Mouse (Mus musculus) CD4-positive, CD25-positive, alpha-beta regulatory T cell, adult 4 months (primary cell): ENCODE data around the gene Zdhhc19. TPM values are rescaled to one million over a fixed set of nuclear protein-coding genes. Genes with fewer than 3 reads are reported as not detected.

Source experiments
- ATAC-seq: one replicate; pipeline ENCODE4 v1.8.0; 2017
- polyA plus RNA-seq, 2 experiments: library from polyadenylated mRNA; unstranded; fragments of 100-300 nt; shearing (Covaris generic); gene quantifications; one replicate each; pipeline ENCODE4 v1.2.1; 2017

Zdhhc19 gene
- polyA plus RNA-seq, 2 experiments from 2014 or later, result not detected

DNA sequence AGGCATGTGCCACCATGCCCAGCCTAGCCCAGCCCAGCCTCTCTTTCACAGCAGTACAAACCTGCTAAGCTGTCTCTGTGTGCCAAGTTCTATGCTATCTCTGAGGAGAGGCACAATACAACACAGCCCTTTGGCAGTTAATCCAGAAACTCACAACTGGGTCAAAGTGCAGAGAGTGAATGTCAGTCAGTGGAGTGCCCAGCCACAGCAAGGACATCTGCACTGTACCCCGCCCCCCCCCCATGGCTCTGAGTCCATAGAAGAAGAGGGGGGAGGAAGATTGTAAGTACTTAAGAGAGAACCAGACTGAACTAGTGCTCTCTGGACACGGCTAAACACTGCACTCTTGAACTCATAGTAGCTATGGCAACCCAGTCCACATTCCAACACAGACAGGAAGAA, 55.3 kb downstream of the Zdhhc19 start:
- ATAC-seq, result no peak

DNA sequence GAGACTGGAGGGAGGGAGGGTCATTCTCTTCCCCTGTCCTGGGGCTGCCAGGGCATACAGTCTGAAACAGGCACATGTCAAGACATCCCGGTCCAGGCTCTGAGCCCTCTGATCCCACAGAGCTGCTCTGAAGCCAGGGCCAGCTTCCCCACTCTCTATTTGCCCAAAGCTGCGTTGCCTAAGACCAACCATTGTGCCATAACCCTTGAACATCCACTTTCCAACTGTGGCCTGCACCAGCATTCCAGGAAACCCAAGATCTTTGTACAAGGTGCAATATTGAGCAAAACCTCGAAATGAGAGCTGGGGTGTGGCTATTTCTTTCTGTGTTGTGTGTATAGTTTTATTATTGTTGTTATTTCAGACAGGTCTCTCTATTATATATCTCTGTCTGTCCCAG, 59.5 kb downstream of the Zdhhc19 start:
- no peak for ATAC-seq

DNA sequence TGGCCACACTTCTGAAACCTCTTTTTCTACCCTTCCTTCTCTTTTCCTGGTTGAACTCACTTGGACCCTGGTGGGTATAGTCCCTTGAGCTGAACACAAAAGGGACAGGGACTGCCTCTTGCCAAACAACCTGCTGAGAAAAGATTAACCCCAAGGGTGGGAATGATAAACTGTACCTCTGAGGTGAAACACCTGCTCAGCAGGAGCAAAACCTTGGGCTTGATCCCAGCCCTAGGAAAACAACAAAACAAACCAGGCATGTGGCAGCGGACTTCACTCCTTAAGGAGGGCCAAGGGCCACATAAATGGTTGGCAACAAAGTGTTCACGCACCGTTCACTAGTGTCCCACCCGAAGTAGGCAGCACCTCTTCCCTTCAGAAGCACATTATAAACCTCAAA, 63.4 kb downstream of the Zdhhc19 start:
- no peak for ATAC-seq

DNA sequence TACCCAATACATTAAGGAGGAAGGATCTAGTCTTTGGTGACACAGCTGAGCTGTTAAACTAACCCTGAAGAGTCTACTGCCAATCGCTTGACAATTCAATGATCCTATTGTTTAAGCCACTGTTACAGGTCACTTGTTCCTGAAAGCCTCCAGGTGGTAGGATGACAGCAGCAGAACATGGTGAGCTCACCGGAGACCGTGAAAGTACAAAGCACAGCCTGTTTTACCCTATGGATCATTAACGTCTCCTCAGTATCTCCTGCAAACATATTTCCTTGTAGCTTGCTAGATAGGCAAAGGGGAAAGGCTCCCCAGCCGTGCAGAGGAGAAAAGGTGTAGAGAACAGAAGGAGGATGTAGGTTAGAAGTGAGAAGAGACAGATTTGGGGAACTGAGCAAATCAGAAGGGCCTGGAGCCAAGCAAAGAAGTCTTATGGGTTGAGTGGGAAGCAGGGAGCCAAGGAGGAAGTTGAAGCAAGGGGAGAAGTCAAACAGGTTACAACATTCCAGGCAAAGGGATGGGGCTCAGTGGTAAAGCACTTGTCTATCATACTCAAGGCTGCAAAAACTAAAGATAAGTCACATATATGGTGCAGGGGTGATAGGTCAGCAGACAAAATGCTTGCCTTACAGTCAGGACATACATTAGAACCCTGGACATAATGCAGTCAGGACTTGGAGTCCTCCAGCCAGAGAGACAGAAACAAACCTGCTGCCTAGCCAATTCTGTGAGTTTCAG, 67.2 kb downstream of the Zdhhc19 start:
- ATAC-seq, result no peak

DNA sequence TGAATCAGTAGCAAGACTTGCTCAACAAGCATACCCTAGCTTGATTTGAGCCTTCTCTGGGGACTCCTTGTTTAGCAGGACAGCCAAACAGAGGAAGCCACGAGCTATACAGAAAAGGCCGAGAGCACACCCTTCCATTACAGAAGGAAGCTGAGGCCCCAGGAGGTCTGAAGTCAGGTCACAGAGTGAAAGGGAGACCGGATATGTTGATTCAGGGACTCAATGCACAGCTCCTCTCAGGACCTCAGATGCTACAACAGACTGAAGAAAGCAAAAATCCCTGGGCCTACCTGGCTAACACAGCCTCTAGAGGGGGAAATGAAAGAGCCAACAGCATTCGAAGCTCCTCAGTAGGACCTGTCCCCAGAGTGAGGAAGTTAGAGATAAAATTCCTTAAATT, 71.2 kb downstream of the Zdhhc19 start:
- no peak for ATAC-seq

DNA sequence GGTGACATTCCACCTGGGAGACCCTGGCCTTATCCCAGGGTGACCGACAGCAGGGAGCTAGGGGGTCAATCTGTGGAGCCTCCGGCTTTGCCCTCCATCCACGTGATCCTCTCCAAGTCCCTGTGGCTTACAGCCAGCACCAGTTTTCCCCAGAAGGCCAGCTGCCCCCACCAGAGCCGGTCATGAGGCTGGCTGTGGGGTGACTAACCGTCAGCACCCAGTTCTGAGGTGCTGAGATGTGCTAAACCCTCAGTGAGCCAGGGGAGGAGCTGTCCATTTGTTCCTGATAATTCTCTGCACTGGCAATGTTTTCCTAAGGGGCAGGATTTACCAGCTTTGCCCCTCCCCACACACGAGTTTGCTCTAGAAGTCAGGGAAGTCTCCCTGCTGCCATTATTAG, 72.3 kb downstream of the Zdhhc19 start:
- ATAC-seq, result no peak

DNA sequence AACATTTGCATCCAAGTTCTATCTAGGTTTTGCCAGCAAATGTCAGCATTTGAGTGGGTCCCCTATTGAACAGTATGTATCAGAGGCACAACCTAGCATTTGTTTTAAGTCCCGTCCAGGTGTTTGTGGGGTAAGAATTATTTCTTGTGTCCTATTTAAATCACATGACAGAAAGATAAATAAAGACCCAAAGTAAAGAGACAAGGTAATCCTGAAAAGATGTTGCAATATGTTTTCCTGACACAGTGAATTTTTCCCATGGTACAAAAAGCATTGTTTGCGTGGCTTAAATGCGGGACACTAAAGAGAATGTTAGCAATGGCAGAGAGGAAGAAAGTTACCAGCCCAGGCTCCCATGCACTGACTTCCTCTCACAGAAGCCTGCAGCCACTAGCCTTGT, 74.0 kb downstream of the Zdhhc19 start:
- no peak for ATAC-seq

DNA sequence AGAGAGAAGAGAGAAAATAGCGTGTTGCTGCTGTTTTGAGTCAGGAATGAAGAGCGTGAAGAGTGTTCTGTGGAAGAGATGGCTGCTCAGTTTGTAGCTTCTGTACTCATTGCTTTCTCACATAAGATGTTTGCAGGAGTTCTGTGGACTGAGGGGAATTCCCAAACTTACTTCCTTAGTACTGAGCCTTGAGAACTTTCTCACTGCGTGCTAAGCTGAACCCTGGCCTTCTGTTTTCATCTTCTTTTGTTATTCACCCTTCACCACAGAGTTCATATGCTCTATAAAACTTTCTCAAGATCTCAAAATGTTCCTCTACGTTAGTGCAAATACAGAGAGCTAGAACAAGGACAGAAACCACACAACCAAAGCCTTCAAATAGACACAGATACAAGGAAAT, 76.5 kb downstream of the Zdhhc19 start:
- peak; percentile 94 for ATAC-seq

DNA sequence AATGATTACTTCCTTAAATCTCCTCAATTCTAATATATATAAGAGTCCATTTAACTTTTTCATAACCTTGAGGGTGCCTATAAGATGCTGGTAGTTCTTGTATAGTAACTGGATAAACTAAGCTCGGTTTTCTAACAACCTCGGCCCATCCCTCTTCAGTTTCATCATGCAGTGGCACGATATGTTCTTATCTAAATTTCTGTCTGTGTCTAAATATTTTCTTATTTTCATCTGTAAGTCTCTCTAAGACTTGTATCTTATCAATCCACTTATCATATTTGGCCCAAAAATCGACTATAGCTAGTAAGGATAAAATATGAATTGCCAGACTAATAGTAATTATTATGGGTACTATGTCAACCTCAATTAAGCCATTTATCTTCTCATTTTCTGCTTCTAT, 90.4 kb downstream of the Zdhhc19 start:
- ATAC-seq, result no peak

DNA sequence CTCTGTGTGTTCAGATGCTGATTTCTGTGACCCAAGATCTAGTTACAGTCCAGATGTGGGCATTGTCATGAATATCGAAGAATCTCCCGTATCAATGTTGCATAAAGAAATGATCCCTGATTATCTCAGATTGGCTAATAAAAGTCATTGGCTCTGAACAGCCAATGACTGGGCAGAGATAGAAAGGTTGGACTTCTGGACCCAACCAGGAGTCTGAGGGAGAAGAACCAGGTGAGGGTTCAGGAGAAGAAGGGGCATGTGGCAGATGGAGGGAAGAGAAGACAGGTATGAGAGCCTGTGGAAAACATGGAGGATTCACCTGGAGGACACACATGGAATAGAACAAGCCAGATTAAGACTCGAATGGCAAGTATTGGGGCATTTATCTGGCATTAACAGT, 92.5 kb downstream of the Zdhhc19 start:
- no peak for ATAC-seq

DNA sequence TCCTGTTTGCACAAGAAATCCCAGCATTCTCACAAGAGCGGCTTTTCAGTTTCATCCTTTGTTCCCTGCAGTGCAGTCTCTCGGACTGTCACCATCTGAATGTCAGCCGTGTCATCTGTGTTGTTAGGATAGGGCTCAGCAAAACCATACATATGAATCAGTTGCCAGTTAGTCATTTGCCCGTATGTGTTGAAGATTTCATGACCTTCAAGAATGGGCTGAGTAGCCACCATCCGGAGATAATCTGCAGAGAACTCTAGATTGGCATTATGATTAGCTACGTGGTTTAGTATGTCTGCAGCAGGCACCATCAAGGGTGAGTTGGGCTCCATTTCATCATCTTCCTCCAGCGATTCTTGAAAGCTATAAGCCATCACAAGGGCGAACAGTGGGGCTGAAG, 95.5 kb downstream of the Zdhhc19 start:
- ATAC-seq, result no peak

DNA sequence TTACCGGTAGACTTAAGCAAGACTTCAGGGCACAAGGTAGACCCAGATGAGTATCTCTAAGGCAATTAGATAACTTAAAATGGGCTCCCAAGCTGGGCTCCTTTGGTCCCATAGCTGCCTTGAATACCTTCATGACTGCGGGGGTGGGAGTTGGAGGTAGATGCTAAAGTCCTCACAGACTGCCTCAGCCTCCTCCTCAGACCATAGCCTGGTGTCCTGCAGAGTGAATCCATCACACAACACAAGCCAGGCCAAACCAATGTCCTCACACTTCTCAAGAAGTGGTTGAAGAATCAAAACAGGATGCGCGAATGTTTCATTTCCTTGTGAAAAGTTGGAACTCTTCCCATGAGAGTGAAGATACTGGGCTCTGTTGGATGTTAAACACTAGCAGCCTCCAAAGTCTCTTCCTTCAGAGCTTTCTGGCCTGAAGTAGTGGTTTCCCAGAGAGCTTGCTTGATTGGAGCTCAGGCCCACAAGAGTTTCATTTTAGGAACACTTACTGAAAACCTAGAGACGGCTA, 97.3 kb downstream of the Zdhhc19 start:
- ATAC-seq, result no peak

DNA sequence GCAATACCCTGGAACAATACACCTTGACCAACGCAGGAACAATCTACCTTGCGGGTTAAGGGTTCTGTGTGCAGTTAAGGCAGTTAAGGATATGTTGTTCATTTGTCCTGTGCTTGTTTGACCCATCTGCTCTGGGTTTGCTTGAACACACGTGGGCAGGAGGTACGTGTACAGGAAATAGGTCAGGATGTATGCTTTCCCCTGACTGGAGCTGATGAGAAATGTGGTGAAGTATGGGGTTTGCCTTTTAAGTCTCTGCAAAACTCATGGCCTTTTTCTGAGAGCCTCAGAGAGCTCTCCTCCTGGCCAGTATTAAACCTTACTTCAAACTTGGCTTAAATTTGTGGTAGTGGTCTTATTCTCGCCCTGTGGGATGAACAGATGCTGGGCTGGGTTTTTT, 97.9 kb downstream of the Zdhhc19 start:
- peak; percentile 97 for ATAC-seq

DNA sequence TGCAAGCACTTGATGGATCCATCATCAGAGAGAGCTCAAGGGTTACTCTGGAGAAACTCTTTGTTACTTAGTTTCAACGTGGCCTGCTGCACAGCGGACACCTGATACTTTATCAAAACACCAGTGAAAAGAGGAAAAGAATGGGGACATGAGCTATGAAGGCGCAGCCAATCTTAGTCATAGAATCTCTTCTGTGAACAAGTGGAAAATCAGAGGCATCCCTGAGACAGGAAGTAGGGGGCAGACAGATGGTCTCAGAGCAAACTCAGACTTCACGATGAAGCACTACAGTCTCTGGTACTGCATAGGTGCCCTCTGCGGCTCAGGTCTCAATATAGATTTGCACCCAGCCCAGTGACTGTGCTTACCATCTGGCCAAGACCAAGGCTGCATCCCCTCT, 98.6 kb downstream of the Zdhhc19 start:
- ATAC-seq, result no peak

DNA sequence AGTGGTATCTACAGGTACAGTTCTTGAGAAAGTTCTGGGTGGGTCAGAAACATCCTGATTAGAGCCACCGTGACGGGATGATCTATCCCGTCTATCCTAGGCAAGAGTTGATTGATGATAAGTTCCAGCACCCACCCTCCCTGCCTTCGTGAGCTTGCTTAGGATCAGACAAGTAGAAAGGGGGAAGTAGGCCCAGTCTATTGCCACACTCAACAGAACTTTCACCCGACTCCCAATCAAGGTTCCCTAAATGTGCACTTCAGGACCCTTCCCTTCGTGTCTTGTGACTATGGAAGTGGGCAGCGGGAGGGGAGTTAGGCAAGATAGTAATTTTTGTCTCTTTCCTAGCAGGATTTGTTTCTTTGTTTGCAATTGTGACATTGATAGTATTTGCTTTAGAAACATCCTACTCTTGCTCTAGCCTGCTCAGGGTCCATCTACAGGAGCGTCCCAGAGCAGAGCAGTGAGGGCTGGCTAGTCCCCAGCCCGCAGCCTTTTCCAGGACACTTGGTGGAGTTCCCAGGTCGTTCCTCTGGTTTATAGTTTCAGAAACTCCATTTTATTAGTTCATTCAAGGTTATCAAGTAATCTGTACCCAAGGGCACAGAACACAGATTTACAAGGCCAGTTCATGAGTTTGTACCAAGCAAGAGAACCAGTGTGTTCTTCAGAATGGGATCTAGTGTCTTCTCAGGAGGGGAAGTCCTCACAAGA, 99.2 kb downstream of the Zdhhc19 start:
- ATAC-seq, result no peak

DNA sequence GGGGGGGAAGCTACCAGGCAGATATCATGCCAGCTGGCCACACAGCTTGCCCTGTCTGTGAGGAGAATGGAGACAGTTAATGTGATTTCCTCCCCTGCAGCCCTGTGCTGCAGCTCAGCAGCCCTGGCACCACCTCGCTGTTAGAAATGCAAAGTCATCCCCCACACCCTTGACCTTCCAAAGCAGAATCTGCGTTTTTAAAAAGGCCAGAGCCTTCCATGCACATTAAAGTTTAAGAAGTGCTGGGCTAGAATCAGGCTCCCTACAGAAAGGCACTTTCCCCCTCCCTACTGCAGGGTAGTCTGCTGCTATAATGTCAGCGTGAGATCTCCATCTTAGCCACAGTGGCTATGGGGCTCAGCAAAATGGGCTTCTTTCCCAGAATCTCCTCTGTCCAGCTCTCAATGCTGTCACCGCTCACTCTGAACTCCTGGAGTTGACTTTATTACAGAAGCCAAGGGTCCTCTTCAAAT, 101.9 kb downstream of the Zdhhc19 start:
- no peak for ATAC-seq

DNA sequence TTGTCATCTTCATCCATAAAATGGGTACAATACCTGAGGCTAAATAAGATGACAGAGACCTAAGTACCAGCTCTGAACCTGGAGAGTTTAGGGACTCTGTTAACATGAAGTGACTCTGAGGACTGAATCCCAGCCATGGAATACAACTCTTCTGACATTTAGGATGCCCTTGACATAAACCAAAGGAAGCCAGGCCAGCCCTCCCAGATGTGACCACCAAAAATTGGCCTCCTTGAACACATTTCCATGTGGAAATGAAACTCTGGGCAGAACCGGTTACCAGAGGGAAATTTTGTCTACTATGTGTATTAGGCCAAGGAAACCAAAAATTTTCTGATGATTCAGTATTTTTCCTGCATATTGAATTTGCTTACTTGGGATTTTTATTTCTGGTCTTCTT, 103.1 kb downstream of the Zdhhc19 start:
- ATAC-seq, result no peak

DNA sequence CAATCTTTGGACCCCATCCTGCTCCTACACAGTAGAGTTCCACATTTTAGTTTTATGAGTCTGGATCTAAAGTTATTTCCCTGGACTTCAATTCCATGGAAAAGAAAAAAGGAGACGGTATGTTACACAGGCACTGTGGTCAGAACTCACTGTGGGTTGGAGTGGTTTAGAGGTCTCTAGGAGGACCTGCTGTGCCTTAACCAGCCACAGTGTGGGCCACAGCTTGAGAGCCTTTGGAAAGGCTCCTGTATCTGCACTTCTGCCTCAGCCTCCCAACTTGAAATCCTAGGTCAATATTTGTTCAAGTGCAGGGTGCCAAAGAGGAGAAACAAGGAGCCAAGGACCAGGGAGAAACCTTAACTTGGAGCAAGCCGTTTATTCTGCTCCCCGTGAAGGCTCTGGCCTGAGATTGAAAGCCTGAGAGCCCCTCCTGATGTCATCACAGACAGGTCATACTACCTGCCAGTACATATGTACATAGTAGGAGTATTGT, 106.2 kb downstream of the Zdhhc19 start:
- ATAC-seq, result no peak

DNA sequence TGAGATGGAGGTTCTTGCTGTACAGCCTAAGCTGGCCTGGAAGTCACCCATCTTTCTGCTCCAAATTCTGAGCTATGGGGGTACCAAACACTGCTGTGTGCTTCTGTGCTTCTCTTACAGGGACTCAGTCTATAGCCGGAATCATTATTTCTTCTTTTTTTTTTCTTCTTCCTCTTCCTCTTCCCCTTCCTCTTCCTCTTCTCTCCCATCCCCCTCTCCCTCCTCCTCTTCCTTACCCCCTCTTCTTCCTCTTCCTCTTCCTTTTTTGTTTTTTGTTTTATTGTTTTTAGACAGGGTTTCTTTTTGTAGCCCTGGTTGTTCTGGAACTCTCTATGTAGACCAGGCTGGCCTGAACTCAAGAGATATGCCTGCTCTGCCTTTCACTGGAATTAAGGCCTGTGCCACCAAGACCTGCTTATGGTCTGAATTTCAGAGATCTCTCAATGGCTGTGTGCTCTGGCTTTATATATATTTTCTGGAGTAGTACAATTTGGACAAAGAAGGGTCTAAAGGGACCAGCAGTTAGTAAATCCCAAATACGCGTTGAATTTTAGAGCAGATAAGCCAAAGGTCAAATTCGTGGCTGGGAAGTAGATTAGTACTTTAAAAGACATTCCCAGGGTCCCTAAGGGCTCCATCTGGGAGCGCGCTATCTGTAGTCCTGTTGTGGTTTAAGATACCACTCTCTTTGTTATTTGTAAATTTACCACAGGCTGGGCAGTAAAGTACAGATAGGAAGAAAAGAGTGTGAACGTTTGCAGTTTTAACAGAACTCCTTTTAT, 111.7 kb downstream of the Zdhhc19 start:
- no peak for ATAC-seq

DNA sequence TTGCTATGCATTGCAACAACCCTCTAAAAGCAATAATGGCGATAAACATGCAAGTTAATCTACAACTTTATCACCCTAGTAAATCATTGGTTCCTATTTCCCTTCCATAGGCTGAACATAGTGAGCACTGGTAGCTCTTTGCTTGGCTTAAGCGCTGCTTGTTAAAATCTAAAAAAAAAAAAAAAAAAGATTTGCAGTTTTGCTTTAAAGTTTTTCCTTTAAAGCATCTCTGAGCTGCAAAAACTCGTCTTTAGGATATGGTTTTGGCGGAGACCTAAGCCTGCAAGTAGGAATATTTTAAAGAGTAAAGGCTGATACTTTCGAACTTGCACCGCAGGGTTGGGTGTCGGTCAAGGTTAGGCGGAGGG, 112.3 kb downstream of the Zdhhc19 start:
- ATAC-seq, result no peak

DNA sequence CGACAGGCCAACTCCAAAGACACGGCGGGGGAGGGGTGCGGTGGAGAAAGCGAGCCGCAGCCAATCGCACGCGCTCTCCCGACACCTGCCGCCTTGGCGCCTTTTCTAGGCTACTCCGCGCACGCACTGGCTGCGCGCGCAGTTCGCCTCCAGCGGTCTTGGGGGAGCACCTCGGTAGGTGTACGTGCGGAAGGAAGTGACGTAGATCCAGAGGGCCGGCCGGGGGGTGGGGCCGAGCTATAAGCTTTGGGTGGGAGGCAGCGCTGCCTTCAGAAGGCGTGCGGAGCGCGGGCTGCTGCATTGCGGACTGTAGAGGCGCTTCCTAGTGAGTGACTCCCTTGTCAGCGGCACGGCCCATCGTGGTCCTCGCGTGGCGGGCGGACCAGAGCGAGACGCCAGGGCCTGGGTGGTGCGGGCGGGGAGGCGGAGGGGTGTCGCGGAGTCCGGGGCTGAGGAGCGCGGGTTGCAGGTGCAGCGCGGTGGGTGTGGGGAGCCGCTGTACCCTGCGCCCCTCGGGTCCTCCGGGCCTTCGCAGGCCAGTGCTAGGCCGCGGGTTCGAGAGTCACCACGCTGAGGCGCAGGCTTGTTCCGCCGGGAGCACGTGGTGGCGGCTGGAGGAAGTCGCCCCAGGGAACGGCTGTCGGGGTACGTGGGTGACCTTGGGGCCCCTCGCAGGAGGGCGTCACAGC, 112.8 kb downstream of the Zdhhc19 start, which contains the start of gene Tfrc:
Tfrc (plus strand) TSS at position 209 of the 689 bp plus-strand sequence.
- ATAC-seq, result peak; percentile 95

DNA sequence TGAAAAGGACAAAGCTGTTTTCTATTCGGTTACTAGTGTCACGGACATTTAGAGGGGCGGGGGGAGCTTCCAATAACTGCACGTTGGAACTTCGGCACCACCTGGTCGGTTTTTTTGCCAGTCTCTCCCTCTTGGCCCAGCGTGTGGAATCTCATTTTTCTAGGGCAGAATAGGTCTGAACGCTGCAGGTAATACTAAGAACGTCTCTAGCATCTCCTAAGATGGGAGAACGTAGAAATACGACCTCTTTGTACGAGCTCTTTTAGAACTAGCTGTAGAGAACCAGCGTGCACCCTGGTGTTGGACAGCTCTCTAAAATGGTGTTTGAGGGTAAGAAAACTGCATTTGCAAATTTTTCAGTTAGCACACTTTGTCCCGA, 113.3 kb downstream of the Zdhhc19 start:
- no peak for ATAC-seq
